Mouse (Mus musculus) hindbrain, embryonic 16.5 days (tissue): ENCODE data around the gene Prss41. TPM values are rescaled to one million over a fixed set of nuclear protein-coding genes. Genes with fewer than 3 reads are reported as not detected.
A peak's percentile ranks its signal among the peaks of the same experiment; 100 is the strongest.
"Not testable (repeated sequence)": the region's sequence is repeated elsewhere in the genome, so short reads cannot be mapped to it uniquely, and the experiment has no call there.

ENCODE experiments used
- ATAC-seq: fragments of 200-750 bp; cut with Nextera tagmentation; 2 replicates; pipeline ENCODE4 v1.8.0; 2017; ENCODE audit warnings: moderate TSS enrichment, moderate library complexity
- H3K27ac ChIP-seq: fragments of 300-500 bp; sonication (generic); 2 replicates; pipeline ENCODE4 v1.5.1; 2014; ENCODE audit warnings: low read depth, mild to moderate bottlenecking, control low read depth, low read length, moderate library complexity
- H3K27me3 ChIP-seq: fragments of 300-500 bp; sonication (generic); replicated peaks from 2 replicates; pipeline ENCODE4 v1.6.1; 2014; ENCODE audit warnings: low read length; ENCODE audit not compliant: control insufficient read depth, insufficient read depth
- H3K36me3 ChIP-seq: fragments of 300-500 bp; sonication (generic); 2 replicates; pipeline ENCODE4 v1.6.1; 2014; ENCODE audit warnings: mild to moderate bottlenecking, low read length, moderate library complexity, mixed read lengths; ENCODE audit not compliant: control insufficient read depth, insufficient read depth
- H3K4me1 ChIP-seq: fragments of 300-500 bp; sonication (generic); 2 replicates; pipeline ENCODE4 v1.6.1; 2014; ENCODE audit warnings: low read depth, low read length; ENCODE audit not compliant: control insufficient read depth, insufficient read depth
- H3K4me2 ChIP-seq: fragments of 300-500 bp; sonication (generic); 2 replicates; pipeline ENCODE4 v1.6.1; 2014; ENCODE audit warnings: mild to moderate bottlenecking, low read length, control low read depth, moderate library complexity
- H3K4me3 ChIP-seq: fragments of 300-500 bp; sonication (generic); 2 replicates; pipeline ENCODE4 v1.5.1; 2014; ENCODE audit warnings: mild to moderate bottlenecking, low read length, control low read depth, moderate library complexity
- H3K9ac ChIP-seq: fragments of 300-500 bp; sonication (generic); 2 replicates; pipeline ENCODE4 v1.6.1; 2014; ENCODE audit warnings: low read depth, mild to moderate bottlenecking, control low read depth, low read length, moderate library complexity
- H3K9me3 ChIP-seq: fragments of 300-500 bp; sonication (generic); 2 replicates; pipeline ENCODE4 v1.6.1; 2014; ENCODE audit warnings: mild to moderate bottlenecking, low read length, moderate library complexity; ENCODE audit not compliant: control insufficient read depth
- WGBS: fragments of 180-500 bp; shearing (Covaris S2); extraction: QIAGEN DNeasy Blood & Tissue Kit; methylation state at CpG from one replicate; pipeline ENCODE4 v1.1.7; 2014; 5-methylcytosine and 5-hydroxymethylcytosine counted together
- polyA plus RNA-seq: library from polyadenylated mRNA; unstranded; fragments of >200 nt; fragmentation: Nextera tagmentation; extraction: Ambion mirVana; gene quantifications from 2 replicates; pipeline ENCODE4 v1.2.1, GENCODE M21; 2015

Prss41 gene
- 1.2 and 2.0 TPM in 2 replicates for polyA plus RNA-seq

- Histone ChIP-seq H3K36me3 (no peaks in the 10 kb centered on the region), H3K27me3 (peaks cover 3% of the 10 kb centered on the region; the same call in 1 of the 2 replicates), H3K4me3 (no peak within 1 kb of the TSS), H3K4me1 (no peaks in the 10 kb centered on the region), H3K4me2 (peak within 1 kb of the TSS; percentile 24), H3K9ac (no peak within 1 kb of the TSS), H3K9me3 (no peaks in the 10 kb centered on the region), H3K27ac (no peak within 1 kb of the TSS)
- ATAC-seq, result peak; percentile 40; the same call in 1 of the 2 replicates
- WGBS, result 11% methylated on average over 19 of the region's 19 CpGs
Observed at GRCm38 (mm10) chr17:23843812-23844273, at the start of gene Prss41, which contains the start of gene Prss32. Gene Prss41 (minus strand): TSS chr17:23844172. Gene Prss32 (plus strand): TSS chr17:23843855.

- not testable (repeated sequence) for H3K4me2 ChIP-seq, H3K27me3 ChIP-seq, H3K9ac ChIP-seq, H3K4me3 ChIP-seq, H3K36me3 ChIP-seq, ATAC-seq, H3K4me1 ChIP-seq, H3K27ac ChIP-seq, H3K9me3 ChIP-seq
- 77% methylated on average over 4 of the region's 4 CpGs for WGBS
Observed at GRCm38 (mm10) chr17:23880576-23880975, 36.6 kb upstream of the Prss41 start, which contains the start of the genes Dcpp1 and Dcpp2. Gene Dcpp1 (plus strand): TSS chr17:23880876. Gene Dcpp2 (plus strand): TSS chr17:23880880.

GRCm38 (mm10) chr17:23877166-23877565 lies 33.2 kb upstream of the Prss41 start:
- no peak overlapping the region for H3K9ac ChIP-seq
- H3K4me2 ChIP-seq, result no peak overlapping the region
- no peak overlapping the region for H3K4me3 ChIP-seq
- H3K27me3 ChIP-seq, result no peaks in the 10 kb centered on the region
- no peaks in the 10 kb centered on the region for H3K36me3 ChIP-seq
- WGBS, result 82% methylated on average over 2 of the region's 2 CpGs
- no peaks in the 10 kb centered on the region for H3K9me3 ChIP-seq
- peak; percentile 84 for ATAC-seq
- H3K4me1 ChIP-seq, result no peaks in the 10 kb centered on the region
- no peak overlapping the region for H3K27ac ChIP-seq

- Histone ChIP-seq H3K9ac (no peak overlapping the region), H3K4me2 (no peak overlapping the region), H3K9me3 (no peaks in the 10 kb centered on the region), H3K27ac (peak overlapping the region; percentile 45; the same call in 1 of the 2 replicates), H3K27me3 (no peaks in the 10 kb centered on the region), H3K4me1 (no peaks in the 10 kb centered on the region), H3K4me3 (no peak overlapping the region), H3K36me3 (no peaks in the 10 kb centered on the region)
- WGBS, result 61% methylated on average over 3 of the region's 3 CpGs
- ATAC-seq, result peak; percentile 94
Observed at GRCm38 (mm10) chr17:23876741-23877140, 32.8 kb upstream of the Prss41 start.

- H3K36me3 ChIP-seq, result no peaks in the 10 kb centered on the region
- no peaks in the 10 kb centered on the region for H3K4me1 ChIP-seq
- no peak overlapping the region for H3K4me3 ChIP-seq
- no peak overlapping the region for H3K9ac ChIP-seq
- H3K27ac ChIP-seq, result no peak overlapping the region
- H3K27me3 ChIP-seq, result no peaks in the 10 kb centered on the region
- no peak overlapping the region for H3K4me2 ChIP-seq
- ATAC-seq, result no peak
- H3K9me3 ChIP-seq, result no peaks in the 10 kb centered on the region
- 39% methylated on average over 8 of the region's 8 CpGs for WGBS
Observed at GRCm38 (mm10) chr17:23873884-23874856, 30.2 kb upstream of the Prss41 start.

GRCm38 (mm10) chr17:23868513-23868912 lies 24.5 kb upstream of the Prss41 start:
- Histone ChIP-seq H3K36me3 (no peaks in the 10 kb centered on the region), H3K4me3 (no peak overlapping the region), H3K4me1 (no peaks in the 10 kb centered on the region), H3K9ac (no peak overlapping the region), H3K4me2 (no peak overlapping the region), H3K9me3 (no peaks in the 10 kb centered on the region), H3K27ac (no peak overlapping the region), H3K27me3 (no peaks in the 10 kb centered on the region)
- no peak for ATAC-seq
- 90% methylated on average over 11 of the region's 11 CpGs for WGBS

GRCm38 (mm10) chr17:23867756-23868155 lies 23.8 kb upstream of the Prss41 start, which contains the start of gene Prss21:
Gene Prss21 (plus strand): TSS chr17:23868056.
- no peaks in the 10 kb centered on the region for H3K4me1 ChIP-seq
- H3K36me3 ChIP-seq, result no peaks in the 10 kb centered on the region
- H3K27me3 ChIP-seq, result no peaks in the 10 kb centered on the region
- WGBS, result 85% methylated on average over 15 of the region's 15 CpGs
- no peaks in the 10 kb centered on the region for H3K9me3 ChIP-seq
- ATAC-seq, result no peak
- no peak within 1 kb of the TSS for H3K4me2 ChIP-seq
- no peak within 1 kb of the TSS for H3K4me3 ChIP-seq
- no peak within 1 kb of the TSS for H3K9ac ChIP-seq
- H3K27ac ChIP-seq, result no peak within 1 kb of the TSS

GRCm38 (mm10) chr17:23862926-23863325 lies 19.0 kb upstream of the Prss41 start:
- Histone ChIP-seq H3K4me2 (no peak overlapping the region), H3K27ac (no peak overlapping the region), H3K36me3 (no peaks in the 10 kb centered on the region), H3K4me1 (no peaks in the 10 kb centered on the region), H3K9me3 (no peaks in the 10 kb centered on the region), H3K4me3 (no peak overlapping the region), H3K9ac (no peak overlapping the region), H3K27me3 (no peaks in the 10 kb centered on the region)
- ATAC-seq, result no peak
- WGBS, result 71% methylated on average over 4 of the region's 4 CpGs

- ATAC-seq, result no peak
- whole genome bisulfite sequencing, result 88% methylated on average over 2 of the region's 2 CpGs
- Histone ChIP-seq H3K4me3 (no peak overlapping the region), H3K9me3 (no peaks in the 10 kb centered on the region), H3K27me3 (no peaks in the 10 kb centered on the region), H3K27ac (no peak overlapping the region), H3K9ac (no peak overlapping the region), H3K4me2 (no peak overlapping the region), H3K4me1 (no peaks in the 10 kb centered on the region), H3K36me3 (no peaks in the 10 kb centered on the region)
Observed at GRCm38 (mm10) chr17:23857913-23858312, 13.9 kb upstream of the Prss41 start.
